Mouse (Mus musculus) stomach, postnatal 0 days (tissue): ENCODE data around the gene Mia3.

Experiments
- CTCF ChIP-seq: IDR thresholded peaks from 2 replicates; pipeline ENCODE4 v1.5.1; 2016; ENCODE audit warnings: antibody characterized with exemption, low read depth, mild to moderate bottlenecking, moderate library complexity
- EP300 ChIP-seq: optimal IDR thresholded peaks from 2 replicates; pipeline ENCODE3; 2016; ENCODE audit warnings: antibody characterized with exemption

- TF ChIP-seq EP300 (no peak), CTCF (no peak)
These were observed 6.4 kb downstream of the Mia3 start for GRCm38 (mm10) chr1:183362729-183363576.
